Mouse (Mus musculus) midbrain, postnatal 0 days (tissue): Measurements from ENCODE around the gene Sorcs2. TPM values are rescaled to one million over a fixed set of nuclear protein-coding genes. Genes with fewer than 3 reads are reported as not detected.

Source experiments
- ATAC-seq: fragments of 200-750 bp; cut with Nextera tagmentation; 2 replicates; pipeline ENCODE4 v1.8.0; 2017; ENCODE audit warnings: moderate number of reproducible peaks, mild to moderate bottlenecking, moderate TSS enrichment, moderate library complexity; ENCODE audit not compliant: low FRiP score
- DNase-seq: peaks from one replicate; pipeline ENCODE4 v3.0.0-alpha.2; 2015; ENCODE audit warnings: low spot score
- H3K27ac ChIP-seq: fragments of 300-500 bp; sonication (generic); 2 replicates; pipeline ENCODE4 v1.5.1; 2014; ENCODE audit warnings: low read depth, mild to moderate bottlenecking, low read length, mixed read lengths
- H3K27me3 ChIP-seq: fragments of 300-500 bp; sonication (generic); 2 replicates; pipeline ENCODE4 v1.6.1; 2014; ENCODE audit warnings: low read length, control low read depth, mixed read lengths; ENCODE audit not compliant: insufficient read depth
- H3K36me3 ChIP-seq: fragments of 300-500 bp; sonication (generic); 2 replicates; pipeline ENCODE4 v1.6.1; 2014; ENCODE audit warnings: low read length, control low read depth, mixed read lengths; ENCODE audit not compliant: insufficient read depth
- H3K4me1 ChIP-seq: fragments of 300-500 bp; sonication (generic); 2 replicates; pipeline ENCODE4 v1.6.1; 2014; ENCODE audit warnings: mild to moderate bottlenecking, control low read depth, antibody characterized with exemption, low read length, mixed read lengths; ENCODE audit not compliant: insufficient read depth
- H3K4me2 ChIP-seq: fragments of 300-500 bp; sonication (generic); 2 replicates; pipeline ENCODE4 v1.6.1; 2014; ENCODE audit warnings: low read depth, mild to moderate bottlenecking, low read length, mixed read lengths; ENCODE audit not compliant: poor library complexity, severe bottlenecking
- H3K4me3 ChIP-seq: fragments of 300-500 bp; sonication (generic); 2 replicates; pipeline ENCODE4 v1.5.1; 2014; ENCODE audit warnings: low read depth, mild to moderate bottlenecking, low read length, moderate library complexity
- H3K9ac ChIP-seq: fragments of 300-500 bp; sonication (generic); replicated peaks from 2 replicates; pipeline ENCODE4 v1.6.1; 2014; ENCODE audit warnings: mild to moderate bottlenecking, low read length, moderate library complexity, mixed read lengths; ENCODE audit not compliant: poor library complexity, severe bottlenecking
- H3K9me3 ChIP-seq: fragments of 300-500 bp; sonication (generic); 2 replicates; pipeline ENCODE4 v1.6.1; 2016; ENCODE audit warnings: low read length, control low read depth
- CTCF ChIP-seq: IDR thresholded peaks from 2 replicates; pipeline ENCODE4 v1.5.1; 2016; ENCODE audit warnings: antibody characterized with exemption, mild to moderate bottlenecking
- WGBS: fragments of 180-500 bp; shearing (Covaris S2); extraction: QIAGEN DNeasy Blood & Tissue Kit; methylation state at CpG from one replicate; pipeline ENCODE4 v1.1.7; 2014; 5-methylcytosine and 5-hydroxymethylcytosine counted together
- polyA plus RNA-seq: library from polyadenylated mRNA; unstranded; fragments of >200 nt; fragmentation: Nextera tagmentation; extraction: Ambion mirVana; gene quantifications from 2 replicates; pipeline ENCODE4 v1.2.1, GENCODE M21; 2015
- total RNA-seq: library from RNA; depleted of rRNA; stranded (reverse); fragments of >200 nt; gene quantifications from 2 replicates; pipeline ENCODE4 v1.2.3, GENCODE M21; 2014

Gene Sorcs2
- total and polyA plus RNA-seq, 2 experiments from 2014 or later: 16.1 to 49.2 TPM

GRCm38 (mm10) chr5:36202781-36203180 is 195.2 kb downstream of the Sorcs2 start:
- no peak overlapping the region for H3K27ac ChIP-seq
- TF ChIP-seq CTCF: no peak
- no peak overlapping the region for H3K4me3 ChIP-seq
- H3K9ac ChIP-seq: no peak overlapping the region
- DNase-seq (no peak), ATAC-seq (no peak)
- H3K9me3 ChIP-seq: no peaks in the 10 kb centered on the region
- H3K27me3 ChIP-seq: no peaks in the 10 kb centered on the region
- 80% methylated on average over 5 of the region's 5 CpGs for WGBS
- H3K4me2 ChIP-seq: no peak overlapping the region
- H3K36me3 ChIP-seq: no peaks in the 10 kb centered on the region
- H3K4me1 ChIP-seq: no peaks in the 10 kb centered on the region

GRCm38 (mm10) chr5:36199519-36199918 is 198.4 kb downstream of the Sorcs2 start:
- no peak for ATAC-seq
- H3K4me2 ChIP-seq: no peak overlapping the region
- H3K27ac ChIP-seq: no peak overlapping the region
- H3K4me1 ChIP-seq: no peaks in the 10 kb centered on the region
- no peak for TF ChIP-seq CTCF
- DNase-seq: no peak
- H3K4me3 ChIP-seq: no peak overlapping the region
- no peaks in the 10 kb centered on the region for H3K27me3 ChIP-seq
- H3K9ac ChIP-seq: no peak overlapping the region
- H3K9me3 ChIP-seq: no peaks in the 10 kb centered on the region
- no peaks in the 10 kb centered on the region for H3K36me3 ChIP-seq
- WGBS: 82% methylated on average over 1 of the region's 1 CpGs

- 94% methylated on average over 4 of the region's 4 CpGs for WGBS
- H3K36me3 ChIP-seq: no peaks in the 10 kb centered on the region
- DNase-seq: no peak
Observed at GRCm38 (mm10) chr5:36195436-36195835, 202.5 kb downstream of the Sorcs2 start.

DNA sequence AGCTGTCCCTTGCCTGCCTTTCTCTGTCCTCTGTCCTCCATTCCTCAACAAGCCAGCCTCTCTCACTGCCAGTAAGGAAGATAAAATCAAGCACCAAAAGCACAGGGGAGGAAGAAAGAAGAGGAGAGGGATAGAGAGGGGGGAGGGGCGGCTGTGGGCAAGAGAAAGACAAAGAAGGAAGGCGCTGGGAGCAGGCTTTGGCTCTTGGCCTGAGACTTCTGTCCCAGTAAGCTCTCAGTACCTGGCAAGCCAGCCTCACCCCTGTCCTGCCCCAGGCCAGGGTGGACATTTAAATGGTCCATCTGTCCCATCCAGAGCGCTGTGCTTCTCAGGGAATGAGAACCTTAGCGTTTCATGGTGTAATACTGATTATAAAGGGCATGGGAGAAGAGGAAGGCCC is 203.3 kb downstream of the Sorcs2 start:
- H3K9me3 ChIP-seq: no peaks in the 10 kb centered on the region
- TF ChIP-seq CTCF: no peak
- no peaks in the 10 kb centered on the region for H3K36me3 ChIP-seq
- no peak overlapping the region for H3K4me2 ChIP-seq
- no peak overlapping the region for H3K4me3 ChIP-seq
- 53% methylated on average over 4 of the region's 4 CpGs for WGBS
- no peak overlapping the region for H3K27ac ChIP-seq
- H3K9ac ChIP-seq: no peak overlapping the region
- DNase-seq (no peak), ATAC-seq (no peak)
- no peaks in the 10 kb centered on the region for H3K27me3 ChIP-seq
- H3K4me1 ChIP-seq: no peaks in the 10 kb centered on the region; the same call in 1 of the 2 replicates

More at GRCm38 (mm10) chr5:36195436-36195835, 202.5 kb downstream of the Sorcs2 start:
- Histone ChIP-seq H3K9ac (no peak overlapping the region), H3K4me1 (no peaks in the 10 kb centered on the region), H3K27me3 (no peaks in the 10 kb centered on the region), H3K27ac (no peak overlapping the region), H3K4me3 (no peak overlapping the region), H3K9me3 (no peaks in the 10 kb centered on the region), H3K4me2 (no peak overlapping the region)
- no peak for ATAC-seq
- no peak for TF ChIP-seq CTCF

- WGBS: 71% methylated on average over 2 of the region's 2 CpGs
- Histone ChIP-seq H3K27me3 (no peaks in the 10 kb centered on the region), H3K36me3 (no peaks in the 10 kb centered on the region), H3K27ac (no peak overlapping the region), H3K9me3 (no peaks in the 10 kb centered on the region), H3K4me1 (no peaks in the 10 kb centered on the region; the same call in 1 of the 2 replicates), H3K4me2 (no peak overlapping the region), H3K9ac (no peak overlapping the region), H3K4me3 (no peak overlapping the region)
- ATAC-seq (no peak), DNase-seq (no peak)
- TF ChIP-seq CTCF: no peak
Observed at GRCm38 (mm10) chr5:36192677-36193076, 205.3 kb downstream of the Sorcs2 start.

GRCm38 (mm10) chr5:36191876-36192275 is 206.1 kb downstream of the Sorcs2 start:
- TF ChIP-seq CTCF: peak; percentile 16; the same call in 1 of the 2 replicates
- H3K27me3 ChIP-seq: no peaks in the 10 kb centered on the region
- 87% methylated on average over 3 of the region's 3 CpGs for WGBS
- ATAC-seq (no peak), DNase-seq (no peak)
- no peaks in the 10 kb centered on the region; the same call in 1 of the 2 replicates for H3K4me1 ChIP-seq
- no peaks in the 10 kb centered on the region for H3K9me3 ChIP-seq
- no peaks in the 10 kb centered on the region for H3K36me3 ChIP-seq
- no peak overlapping the region for H3K9ac ChIP-seq
- H3K4me2 ChIP-seq: no peak overlapping the region
- no peak overlapping the region for H3K4me3 ChIP-seq
- no peak overlapping the region for H3K27ac ChIP-seq
